Mouse (Mus musculus) lung, embryonic 15.5 days (tissue): ENCODE measurements around the gene Galnt16. TPM values are rescaled to one million over a fixed set of nuclear protein-coding genes. Genes with fewer than 3 reads are reported as not detected.

Experiments used
- polyA plus RNA-seq: library from polyadenylated mRNA; unstranded; fragments of >200 nt; fragmentation: Nextera tagmentation; extraction: Ambion mirVana; gene quantifications from 2 replicates; pipeline ENCODE4 v1.2.1, GENCODE M21; 2015

Gene Galnt16
- polyA plus RNA-seq, 1 experiment from 2014 or later = 12.3 TPM

Other genes with a start within 250 kb of the Galnt16 start
- gene Dcaf5, start 81.7 kb upstream of the Galnt16 start, polyA plus RNA-seq = 10.8 and 11.3 TPM in 2 replicates
- gene Exd2, start 55.2 kb upstream of the Galnt16 start, polyA plus RNA-seq = 27.3 and 29.2 TPM in 2 replicates
- gene Slc39a9, start 125.6 kb downstream of the Galnt16 start, polyA plus RNA-seq = 27.0 and 31.3 TPM in 2 replicates
- gene Erh, start 126.1 kb downstream of the Galnt16 start, polyA plus RNA-seq = 326 and 362 TPM in 2 replicates
- 4.0 and 4.2 TPM in 2 replicates for gene Plekhd1, start 174.3 kb downstream of the Galnt16 start, polyA plus RNA-seq
- 0.06 and 0.10 TPM in 2 replicates for gene Ccdc177, start 242.4 kb downstream of the Galnt16 start, polyA plus RNA-seq